Mouse (Mus musculus) liver, embryonic 14.5 days (tissue): ENCODE results near the gene Gm26602. TPM values are rescaled to one million over a fixed set of nuclear protein-coding genes. Genes with fewer than 3 reads are reported as not detected.
A peak's percentile ranks its signal among the peaks of the same experiment; 100 is the strongest.

Experiments
- ATAC-seq: fragments of 200-750 bp; cut with Nextera tagmentation; 2 replicates; pipeline ENCODE4 v1.8.0; 2017; ENCODE audit warnings: moderate number of reproducible peaks, mild to moderate bottlenecking, moderate library complexity; ENCODE audit not compliant: insufficient read depth
- DNase-seq, 3 experiments: peaks; one replicate each; pipeline ENCODE4 v3.0.0-alpha.2; 2012 to 2013; ENCODE audit warnings: low read depth in 3 of 3, low spot score in 3 of 3
- H3K27ac ChIP-seq: fragments of 300-500 bp; sonication (generic); 2 replicates; pipeline ENCODE4 v1.5.1; 2014; ENCODE audit warnings: moderate library complexity, mild to moderate bottlenecking, control low read depth, inconsistent platforms
- H3K27me3 ChIP-seq: fragments of 300-500 bp; sonication (generic); 2 replicates; pipeline ENCODE4 v1.6.1; 2014; ENCODE audit warnings: mild to moderate bottlenecking, low read length, moderate library complexity; ENCODE audit not compliant: control insufficient read depth, insufficient read depth
- H3K36me3 ChIP-seq: fragments of 300-500 bp; sonication (generic); replicated peaks from 2 replicates; pipeline ENCODE4 v1.6.1; 2014; ENCODE audit warnings: low read depth; ENCODE audit not compliant: control insufficient read depth, insufficient read depth
- H3K4me1 ChIP-seq, 2 experiments: fragments of 200-500 bp in 1 of 2; fragments of 300-500 bp in 1 of 2; sonication (generic) in 1 of 2; replicated peaks; 2 replicates each; pipeline ENCODE4 v1.6.1; 2012 to 2014; ENCODE audit warnings: antibody characterized with exemption in 1 of 2, inconsistent platforms in 1 of 2, low read length in 1 of 2; ENCODE audit not compliant: control insufficient read depth in 2 of 2, insufficient read depth in 2 of 2
- H3K4me2 ChIP-seq: fragments of 300-500 bp; sonication (generic); 2 replicates; pipeline ENCODE4 v1.6.1; 2014; ENCODE audit warnings: low read depth, mild to moderate bottlenecking, control low read depth, moderate library complexity
- H3K4me3 ChIP-seq, 2 experiments: fragments of 200-500 bp in 1 of 2; fragments of 300-500 bp in 1 of 2; sonication (generic) in 1 of 2; 2 replicates each; pipeline ENCODE4 v1.5.1; 2012 to 2014; ENCODE audit warnings: low read depth in 2 of 2, low read length in 2 of 2, mild to moderate bottlenecking in 2 of 2, control low read depth in 1 of 2, inconsistent platforms in 1 of 2, moderate library complexity in 1 of 2; ENCODE audit not compliant: insufficient read depth in 1 of 2
- H3K9ac ChIP-seq: fragments of 300-500 bp; sonication (generic); replicated peaks from 2 replicates; pipeline ENCODE4 v1.6.1; 2014; ENCODE audit warnings: mild to moderate bottlenecking, control low read depth, moderate library complexity
- H3K9me3 ChIP-seq: fragments of 300-500 bp; sonication (generic); 2 replicates; pipeline ENCODE4 v1.6.1; 2016; ENCODE audit warnings: low read length, mixed read lengths; ENCODE audit not compliant: control insufficient read depth
- CTCF ChIP-seq: IDR thresholded peaks from 2 replicates; pipeline ENCODE4 v1.5.1; 2016; ENCODE audit warnings: antibody characterized with exemption, low read depth, control low read depth
- EP300 ChIP-seq: IDR thresholded peaks from 2 replicates; pipeline ENCODE4 v1.6.1; 2016; ENCODE audit warnings: antibody characterized with exemption, low read depth
- WGBS: fragments of 180-500 bp; shearing (Covaris S2); extraction: QIAGEN DNeasy Blood & Tissue Kit; methylation state at CpG from one replicate; pipeline ENCODE4 v1.1.7; 2014; ENCODE audit not compliant: insufficient replicate concordance; 5-methylcytosine and 5-hydroxymethylcytosine counted together
- polyA plus RNA-seq, 2 experiments: library from polyadenylated mRNA; depleted of rRNA in 1 of 2; stranded (reverse) in 1 of 2; unstranded in 1 of 2; fragments of >200 nt; fragmentation: Nextera tagmentation in 1 of 2; extraction: Ambion mirVana in 1 of 2; gene quantifications; 2 replicates each; pipeline versions ENCODE4 v1.2.1 to v1.2.3; 2012 to 2014

The Gm26602 gene
- polyA plus RNA-seq, 2 experiments = not detected

DNA sequence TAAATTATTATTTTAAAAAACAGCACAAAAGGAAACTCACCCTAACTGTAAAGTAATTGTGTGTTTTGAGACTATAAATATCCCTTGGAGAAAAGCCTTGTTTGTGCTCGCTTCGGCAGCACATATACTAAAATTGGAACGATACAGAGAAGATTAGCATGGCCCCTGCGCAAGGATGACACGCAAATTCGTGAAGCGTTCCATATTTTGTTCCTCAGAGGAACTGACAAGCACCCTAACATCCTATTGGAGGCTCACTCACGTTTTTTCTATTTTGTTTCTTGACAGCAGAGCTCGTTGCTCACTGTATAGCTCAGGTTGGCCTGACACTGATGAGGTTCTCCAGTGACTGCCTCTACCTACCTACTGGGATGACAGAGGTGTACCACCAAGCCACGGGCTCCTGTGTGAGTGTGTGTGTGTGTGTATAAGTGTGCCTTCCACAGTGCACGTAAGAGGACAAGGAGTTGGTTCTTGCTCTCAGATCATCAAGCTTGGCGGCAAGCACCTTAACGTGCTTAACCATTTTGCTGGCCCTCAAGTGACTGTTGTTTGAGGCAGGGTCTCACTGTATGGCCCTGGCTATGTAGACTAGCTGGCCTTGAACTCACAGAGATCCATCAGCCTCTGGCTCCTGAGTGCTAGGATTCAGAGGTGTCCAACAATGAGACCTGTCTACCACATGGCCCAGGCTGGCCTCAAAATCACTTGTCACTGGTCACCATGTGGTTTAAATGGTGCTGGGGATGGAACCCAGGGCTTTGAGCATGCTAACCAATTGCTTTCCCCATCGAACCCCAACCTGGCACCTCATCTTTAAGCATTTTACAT is 1.3 kb upstream of the Gm26602 start:
- Histone ChIP-seq H3K4me3 (peak overlapping the region in 1 of 2 experiments; percentile 92; a peak in 2 of 4 replicates), H3K4me1 (peaks cover 12 to 16% of the 10 kb centered on the region in 2 experiments), H3K27me3 (no peaks in the 10 kb centered on the region), H3K9me3 (no peaks in the 10 kb centered on the region), H3K4me2 (peak overlapping the region; percentile 37), H3K36me3 (peaks cover 3% of the 10 kb centered on the region; the same call in 1 of the 2 replicates), H3K27ac (peak overlapping the region; percentile 74), H3K9ac (peak overlapping the region; percentile 45; the same call in 1 of the 2 replicates)
- WGBS = 21% methylated on average over 14 of the region's 14 CpGs
- peak; percentile 72 for ATAC-seq
- TF ChIP-seq CTCF (no peak), EP300 (peak; percentile 47; the same call in 1 of the 2 replicates)
- peak in 1 of 3 experiments; percentile 30 for DNase-seq

DNA sequence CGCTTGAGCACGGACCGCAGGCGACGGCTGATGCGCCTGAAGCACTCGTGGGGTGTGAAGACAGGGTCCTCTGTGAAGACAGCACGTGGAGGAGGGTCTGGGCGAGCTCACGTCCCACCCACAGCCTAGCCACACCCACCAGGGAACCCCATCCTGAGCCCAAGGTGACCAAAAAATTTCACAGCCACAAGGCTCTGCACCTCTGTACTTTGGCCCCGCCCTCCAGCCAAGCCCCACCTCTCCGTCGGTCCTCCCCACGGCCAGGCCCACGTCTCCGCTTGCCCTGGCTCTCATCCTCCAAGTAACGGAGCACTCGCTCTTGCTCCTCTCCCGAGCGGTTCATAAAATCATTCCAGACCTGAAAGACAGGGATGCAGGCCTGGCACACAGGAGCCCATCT is 1.8 kb downstream of the Gm26602 start:
- TF ChIP-seq CTCF (no peak), EP300 (no peak)
- no peak overlapping the region for H3K9ac ChIP-seq
- WGBS = 69% methylated on average over 20 of the region's 20 CpGs
- no peaks in the 10 kb centered on the region for H3K9me3 ChIP-seq
- no peak overlapping the region for H3K4me3 ChIP-seq
- DNase-seq (no peak), ATAC-seq (no peak)
- no peak overlapping the region for H3K4me2 ChIP-seq
- H3K27me3 ChIP-seq = no peaks in the 10 kb centered on the region
- no peak overlapping the region for H3K27ac ChIP-seq
- peaks cover 26 to 36% of the 10 kb centered on the region in 2 experiments for H3K4me1 ChIP-seq
- no peaks in the 10 kb centered on the region for H3K36me3 ChIP-seq

DNA sequence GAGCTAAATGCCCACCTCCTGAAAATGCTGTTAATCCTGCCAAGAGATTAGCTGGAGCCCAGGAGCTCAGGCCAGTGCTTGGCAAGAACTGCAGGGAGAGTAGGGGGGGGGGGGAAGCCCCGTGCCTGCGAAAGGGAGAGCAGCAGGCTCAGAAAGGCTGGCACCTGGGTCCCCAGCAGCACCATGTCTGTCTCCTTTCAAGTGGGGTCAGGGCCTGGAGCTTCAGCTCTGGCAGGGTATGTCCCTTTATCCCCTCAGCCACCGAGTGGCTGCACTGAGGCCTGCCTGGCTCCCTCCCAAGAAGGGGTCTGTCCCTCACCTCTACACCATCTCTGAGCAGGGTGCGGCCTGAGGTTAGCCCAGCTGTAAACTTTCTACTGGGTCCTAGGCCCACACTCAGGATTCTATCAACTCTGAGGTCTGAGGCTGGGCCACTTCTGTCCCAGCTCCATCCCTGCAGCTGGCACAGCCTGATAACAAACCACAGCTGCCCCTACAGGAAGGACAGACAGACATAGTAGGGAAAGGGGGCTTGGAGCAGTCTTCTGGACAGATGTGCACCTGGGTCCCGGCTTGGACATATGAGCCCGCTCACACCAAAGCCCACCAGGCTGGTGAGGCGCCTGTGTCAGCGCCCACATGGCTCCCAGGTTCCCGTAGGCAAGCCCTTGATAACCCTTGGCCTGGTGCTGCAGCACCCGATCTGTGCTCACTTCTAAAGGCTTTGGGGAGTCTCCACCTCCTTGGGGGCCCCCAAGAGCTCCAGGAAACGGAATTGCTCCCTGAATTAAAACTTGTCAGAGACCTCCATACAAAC is 3.7 kb downstream of the Gm26602 start:
- Histone ChIP-seq H3K9ac (peak overlapping the region; percentile 64), H3K36me3 (no peaks in the 10 kb centered on the region), H3K27me3 (peaks cover 17% of the 10 kb centered on the region), H3K27ac (peak overlapping the region; percentile 80), H3K9me3 (no peaks in the 10 kb centered on the region), H3K4me2 (peak overlapping the region; percentile 94), H3K4me1 (peaks cover 23 to 33% of the 10 kb centered on the region in 2 experiments), H3K4me3 (peak overlapping the region; percentile 26 to 69)
- TF ChIP-seq CTCF (no peak), EP300 (peak; percentile 72)
- WGBS = 16% methylated on average over 11 of the region's 11 CpGs
- ATAC-seq (peak; percentile 77), DNase-seq (peak in 2 of 3 experiments; percentile 55 to 60)

DNA sequence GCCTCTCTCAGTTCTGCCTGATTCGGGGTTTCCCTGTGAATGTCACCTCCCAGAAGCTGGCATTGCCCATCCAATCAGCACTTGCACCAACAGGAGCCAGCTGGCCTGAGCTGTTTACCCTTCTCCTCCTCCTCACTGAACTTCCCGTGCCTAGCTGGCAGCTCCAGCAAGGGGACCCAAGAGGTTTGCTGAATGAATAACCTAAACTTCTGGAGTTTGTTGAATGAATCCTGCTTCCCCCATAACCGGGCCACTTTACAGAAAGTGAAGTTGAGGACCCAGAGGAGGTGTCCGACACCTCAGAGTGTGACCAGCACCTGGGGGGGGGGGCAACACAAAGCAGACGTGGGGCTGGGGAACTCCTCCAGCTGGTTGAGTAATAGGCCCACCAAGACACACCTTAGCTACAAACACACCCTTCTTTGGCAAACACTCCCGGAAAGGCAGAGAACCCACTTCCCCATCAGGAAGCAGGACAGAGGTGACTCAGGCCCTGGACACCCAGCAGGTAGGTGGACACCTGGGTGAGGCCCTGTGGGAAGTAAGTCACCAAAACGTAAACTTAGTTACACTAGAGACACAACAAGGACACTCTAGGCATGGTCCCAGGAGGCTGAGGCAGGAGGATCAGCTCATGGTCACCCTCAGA is 4.4 kb downstream of the Gm26602 start:
- peaks cover 24% of the 10 kb centered on the region for H3K27me3 ChIP-seq
- TF ChIP-seq EP300 = no peak
- H3K4me2 ChIP-seq = peak overlapping the region; percentile 94
- ATAC-seq (no peak; the same call in 1 of the 2 replicates), DNase-seq (no peak)
- peak overlapping the region; percentile 26 to 69; a peak in 3 of 4 replicates for H3K4me3 ChIP-seq
- H3K9me3 ChIP-seq = no peaks in the 10 kb centered on the region
- WGBS = 31% methylated on average over 7 of the region's 7 CpGs
- peaks cover 23 to 29% of the 10 kb centered on the region in 2 experiments for H3K4me1 ChIP-seq
- H3K9ac ChIP-seq = peak overlapping the region; percentile 64
- H3K36me3 ChIP-seq = no peaks in the 10 kb centered on the region
- peak overlapping the region; percentile 80 for H3K27ac ChIP-seq
